Mouse (Mus musculus) hindbrain, embryonic 14.5 days (tissue): ENCODE data around the gene Pbx3. TPM values are rescaled to one million over a fixed set of nuclear protein-coding genes. Genes with fewer than 3 reads are reported as not detected.

Experiments
- ATAC-seq: fragments of 200-750 bp; cut with Nextera tagmentation; 2 replicates; pipeline ENCODE4 v1.8.0; 2017; ENCODE audit warnings: moderate number of reproducible peaks, mild to moderate bottlenecking, moderate TSS enrichment, moderate library complexity; ENCODE audit not compliant: low FRiP score
- DNase-seq: peaks from one replicate; pipeline ENCODE4 v3.0.0-alpha.2; 2015; ENCODE audit warnings: low spot score
- H3K27ac ChIP-seq: fragments of 300-500 bp; sonication (generic); 2 replicates; pipeline ENCODE4 v1.5.1; 2014; ENCODE audit warnings: mild to moderate bottlenecking, moderate library complexity
- H3K27me3 ChIP-seq: fragments of 300-500 bp; sonication (generic); 2 replicates; pipeline ENCODE4 v1.6.1; 2014; ENCODE audit warnings: mild to moderate bottlenecking, low read length, mixed read lengths; ENCODE audit not compliant: control insufficient read depth, insufficient read depth
- H3K36me3 ChIP-seq: fragments of 300-500 bp; sonication (generic); replicated peaks from 2 replicates; pipeline ENCODE4 v1.6.1; 2014; ENCODE audit not compliant: control insufficient read depth, insufficient read depth
- H3K4me1 ChIP-seq: fragments of 300-500 bp; sonication (generic); replicated peaks from 2 replicates; pipeline ENCODE4 v1.6.1; 2014; ENCODE audit warnings: antibody characterized with exemption, low read length, mixed read lengths; ENCODE audit not compliant: control insufficient read depth, insufficient read depth
- H3K4me2 ChIP-seq: fragments of 300-500 bp; sonication (generic); replicated peaks from 2 replicates; pipeline ENCODE4 v1.6.1; 2014; ENCODE audit warnings: mild to moderate bottlenecking, moderate library complexity
- H3K4me3 ChIP-seq: fragments of 300-500 bp; sonication (generic); replicated peaks from 2 replicates; pipeline ENCODE4 v1.5.1; 2014; ENCODE audit warnings: mild to moderate bottlenecking, low read length
- H3K9ac ChIP-seq: fragments of 300-500 bp; sonication (generic); 2 replicates; pipeline ENCODE4 v1.6.1; 2014
- H3K9me3 ChIP-seq: fragments of 300-500 bp; sonication (generic); 2 replicates; pipeline ENCODE4 v1.6.1; 2016; ENCODE audit warnings: low read length; ENCODE audit not compliant: control insufficient read depth
- WGBS: fragments of 180-500 bp; shearing (Covaris S2); extraction: QIAGEN DNeasy Blood & Tissue Kit; methylation state at CpG from one replicate; pipeline ENCODE4 v1.1.7; 2014; 5-methylcytosine and 5-hydroxymethylcytosine counted together
- polyA plus RNA-seq: library from polyadenylated mRNA; unstranded; fragments of >200 nt; fragmentation: Nextera tagmentation; extraction: Ambion mirVana; gene quantifications from 2 replicates; pipeline ENCODE4 v1.2.1, GENCODE M21; 2014

Gene Pbx3
- polyA plus RNA-seq, 1 experiment from 2014 or later, result 156 TPM

GRCm38 (mm10) chr2:34217596-34217995 is 155.3 kb downstream of the Pbx3 start:
- Histone ChIP-seq H3K27me3 (no peaks in the 10 kb centered on the region), H3K4me3 (no peak overlapping the region), H3K4me2 (no peak overlapping the region), H3K9ac (no peak overlapping the region), H3K27ac (no peak overlapping the region), H3K4me1 (no peaks in the 10 kb centered on the region), H3K9me3 (no peaks in the 10 kb centered on the region), H3K36me3 (no peaks in the 10 kb centered on the region; the same call in 1 of the 2 replicates)
- DNase-seq (no peak), ATAC-seq (no peak)
- WGBS, result 53% methylated on average over 5 of the region's 5 CpGs

GRCm38 (mm10) chr2:34215496-34215895 is 157.4 kb downstream of the Pbx3 start:
- Histone ChIP-seq H3K4me2 (no peak overlapping the region), H3K27ac (no peak overlapping the region), H3K9ac (no peak overlapping the region), H3K9me3 (no peaks in the 10 kb centered on the region), H3K27me3 (no peaks in the 10 kb centered on the region), H3K4me1 (no peaks in the 10 kb centered on the region), H3K36me3 (no peaks in the 10 kb centered on the region; the same call in 1 of the 2 replicates), H3K4me3 (no peak overlapping the region)
- DNase-seq (no peak), ATAC-seq (no peak)
- 79% methylated on average over 5 of the region's 5 CpGs for WGBS

GRCm38 (mm10) chr2:34212418-34212817 is 160.5 kb downstream of the Pbx3 start:
- ATAC-seq, result no peak

GRCm38 (mm10) chr2:34204797-34205196 is 168.1 kb downstream of the Pbx3 start:
- Histone ChIP-seq H3K27me3 (no peaks in the 10 kb centered on the region), H3K9me3 (no peaks in the 10 kb centered on the region), H3K9ac (no peak overlapping the region), H3K4me3 (no peak overlapping the region), H3K36me3 (peaks cover 36% of the 10 kb centered on the region), H3K4me2 (no peak overlapping the region), H3K27ac (no peak overlapping the region), H3K4me1 (no peaks in the 10 kb centered on the region)
- DNase-seq (no peak), ATAC-seq (no peak)
- 93% methylated on average over 8 of the region's 8 CpGs for WGBS

More at GRCm38 (mm10) chr2:34212418-34212817, 160.5 kb downstream of the Pbx3 start:
- Histone ChIP-seq H3K4me3 (no peak overlapping the region), H3K9ac (no peak overlapping the region), H3K27me3 (no peaks in the 10 kb centered on the region), H3K36me3 (peaks cover 8% of the 10 kb centered on the region; the same call in 1 of the 2 replicates), H3K27ac (no peak overlapping the region), H3K9me3 (no peaks in the 10 kb centered on the region), H3K4me2 (no peak overlapping the region), H3K4me1 (no peaks in the 10 kb centered on the region)
- 89% methylated on average over 1 of the region's 1 CpGs for WGBS
- DNase-seq, result no peak

- H3K36me3 ChIP-seq, result peaks cover 36% of the 10 kb centered on the region
- 96% methylated on average over 2 of the region's 2 CpGs for WGBS
- H3K4me2 ChIP-seq, result no peak overlapping the region
- H3K4me1 ChIP-seq, result no peaks in the 10 kb centered on the region
- DNase-seq (no peak), ATAC-seq (no peak)
- H3K9ac ChIP-seq, result no peak overlapping the region
- no peak overlapping the region for H3K27ac ChIP-seq
- no peaks in the 10 kb centered on the region for H3K9me3 ChIP-seq
- H3K27me3 ChIP-seq, result no peaks in the 10 kb centered on the region
- H3K4me3 ChIP-seq, result no peak overlapping the region
Observed at GRCm38 (mm10) chr2:34204325-34204724, 168.6 kb downstream of the Pbx3 start.

- Histone ChIP-seq H3K27me3 (no peaks in the 10 kb centered on the region), H3K4me2 (no peak overlapping the region), H3K4me3 (no peak overlapping the region), H3K36me3 (peaks cover 2% of the 10 kb centered on the region; the same call in 1 of the 2 replicates), H3K4me1 (peaks cover 22% of the 10 kb centered on the region), H3K9ac (no peak overlapping the region), H3K9me3 (no peaks in the 10 kb centered on the region), H3K27ac (peak overlapping the region; percentile 49; the same call in 1 of the 2 replicates)
- 56% methylated on average over 8 of the region's 8 CpGs for WGBS
- no peak for ATAC-seq
- no peak for DNase-seq
Observed at GRCm38 (mm10) chr2:34193870-34194820, 178.8 kb downstream of the Pbx3 start.

GRCm38 (mm10) chr2:34193276-34193675 is 179.7 kb downstream of the Pbx3 start:
- Histone ChIP-seq H3K36me3 (peaks cover 2% of the 10 kb centered on the region; the same call in 1 of the 2 replicates), H3K4me1 (peaks cover 22% of the 10 kb centered on the region), H3K4me3 (no peak overlapping the region), H3K4me2 (no peak overlapping the region), H3K27ac (peak overlapping the region; percentile 49; the same call in 1 of the 2 replicates), H3K9ac (no peak overlapping the region), H3K9me3 (no peaks in the 10 kb centered on the region), H3K27me3 (no peaks in the 10 kb centered on the region)
- WGBS, result 55% methylated on average over 5 of the region's 5 CpGs
- ATAC-seq (no peak), DNase-seq (no peak)

GRCm38 (mm10) chr2:34187366-34187765 is 185.6 kb downstream of the Pbx3 start:
- Histone ChIP-seq H3K9ac (no peak overlapping the region), H3K4me2 (no peak overlapping the region), H3K36me3 (peaks cover 7% of the 10 kb centered on the region; the same call in 1 of the 2 replicates), H3K4me3 (no peak overlapping the region), H3K4me1 (no peaks in the 10 kb centered on the region), H3K9me3 (no peaks in the 10 kb centered on the region), H3K27ac (no peak overlapping the region), H3K27me3 (no peaks in the 10 kb centered on the region)
- 78% methylated on average over 2 of the region's 2 CpGs for WGBS
- no peak for ATAC-seq
- no peak for DNase-seq

- no peak overlapping the region for H3K9ac ChIP-seq
- no peak overlapping the region for H3K4me2 ChIP-seq
- DNase-seq (no peak), ATAC-seq (no peak)
- no peak overlapping the region for H3K4me3 ChIP-seq
- peaks cover 7% of the 10 kb centered on the region for H3K36me3 ChIP-seq
- peaks cover 18% of the 10 kb centered on the region; the same call in 1 of the 2 replicates for H3K4me1 ChIP-seq
- no peaks in the 10 kb centered on the region for H3K27me3 ChIP-seq
- H3K27ac ChIP-seq, result no peak overlapping the region
- no peaks in the 10 kb centered on the region for H3K9me3 ChIP-seq
- 51% methylated on average over 1 of the region's 1 CpGs for WGBS
Observed at GRCm38 (mm10) chr2:34181600-34181999, 191.3 kb downstream of the Pbx3 start.
